Mouse (Mus musculus) heart, postnatal 0 days (tissue): ENCODE measurements around the gene Phb2. TPM values are rescaled to one million over a fixed set of nuclear protein-coding genes. Genes with fewer than 3 reads are reported as not detected.

Experiments
- ATAC-seq: fragments of 200-750 bp; cut with Nextera tagmentation; 2 replicates; pipeline ENCODE4 v1.8.0; 2017; ENCODE audit warnings: low read depth, moderate number of reproducible peaks, moderate library complexity; ENCODE audit not compliant: insufficient read depth
- DNase-seq: peaks from one replicate; pipeline ENCODE4 v3.0.0-alpha.2; 2016; ENCODE audit warnings: low spot score
- H3K27ac ChIP-seq: fragments of 300-500 bp; sonication (generic); 2 replicates; pipeline ENCODE4 v1.5.1; 2014; ENCODE audit warnings: low read depth, mild to moderate bottlenecking
- H3K27me3 ChIP-seq: fragments of 300-500 bp; sonication (generic); 2 replicates; pipeline ENCODE4 v1.6.1; 2014; ENCODE audit warnings: low read length, mixed read lengths; ENCODE audit not compliant: control insufficient read depth, insufficient read depth
- H3K36me3 ChIP-seq: fragments of 300-500 bp; sonication (generic); replicated peaks from 2 replicates; pipeline ENCODE4 v1.6.1; 2014; ENCODE audit warnings: low read length, mixed read lengths; ENCODE audit not compliant: control insufficient read depth, insufficient read depth
- H3K4me1 ChIP-seq: fragments of 300-500 bp; sonication (generic); 2 replicates; pipeline ENCODE4 v1.6.1; 2014; ENCODE audit warnings: antibody characterized with exemption; ENCODE audit not compliant: control insufficient read depth, insufficient read depth
- H3K4me2 ChIP-seq: fragments of 300-500 bp; sonication (generic); 2 replicates; pipeline ENCODE4 v1.6.1; 2014; ENCODE audit warnings: low read depth, mild to moderate bottlenecking, low read length, moderate library complexity
- H3K4me3 ChIP-seq: fragments of 300-500 bp; sonication (generic); 2 replicates; pipeline ENCODE4 v1.5.1; 2014; ENCODE audit warnings: low read depth, low read length
- H3K9ac ChIP-seq: fragments of 300-500 bp; sonication (generic); replicated peaks from 2 replicates; pipeline ENCODE4 v1.6.1; 2014; ENCODE audit warnings: low read depth, low read length, mixed read lengths
- H3K9me3 ChIP-seq: fragments of 300-500 bp; sonication (generic); replicated peaks from 2 replicates; pipeline ENCODE4 v1.6.1; 2016; ENCODE audit warnings: low read length; ENCODE audit not compliant: control insufficient read depth
- CTCF ChIP-seq: IDR thresholded peaks from 2 replicates; pipeline ENCODE4 v1.5.1; 2016; ENCODE audit warnings: antibody characterized with exemption, control low read depth, low read depth
- EP300 ChIP-seq: IDR thresholded peaks from 2 replicates; pipeline ENCODE4 v1.6.1; 2016; ENCODE audit warnings: antibody characterized with exemption, low read depth
- WGBS: fragments of 180-500 bp; shearing (Covaris S2); extraction: QIAGEN DNeasy Blood & Tissue Kit; methylation state at CpG from one replicate; pipeline ENCODE4 v1.1.7; 2014; 5-methylcytosine and 5-hydroxymethylcytosine counted together
- polyA plus RNA-seq: library from polyadenylated mRNA; unstranded; fragments of >200 nt; fragmentation: Nextera tagmentation; extraction: Ambion mirVana; gene quantifications from 2 replicates; pipeline ENCODE4 v1.2.1, GENCODE M21; 2015
- total RNA-seq: library from RNA; depleted of rRNA; stranded (reverse); fragments of >200 nt; gene quantifications from 2 replicates; pipeline ENCODE4 v1.2.3, GENCODE M21; 2014; ENCODE audit warnings: low replicate concordance

Phb2 gene
- total and polyA plus RNA-seq, 2 experiments from 2014 or later, result 407 to 432 TPM

GRCm38 (mm10) chr6:124719354-124719978 lies 7.3 kb downstream of the Phb2 start:
- Histone ChIP-seq H3K9ac (0 out of 2 replicates have a peak overlapping the region, but pooled peaks have one; percentile 7), H3K27ac (peak overlapping the region; percentile 46), H3K27me3 (no peaks in the 10 kb centered on the region), H3K4me2 (no peak overlapping the region), H3K9me3 (no peaks in the 10 kb centered on the region), H3K4me3 (no peak overlapping the region), H3K36me3 (peaks cover 23% of the 10 kb centered on the region), H3K4me1 (peaks cover 10% of the 10 kb centered on the region)
- peak; percentile 34 for DNase-seq
- TF ChIP-seq EP300, result no peak
- TF ChIP-seq CTCF, result no peak
- ATAC-seq, result peak; percentile 67
- WGBS, result 55% methylated on average over 7 of the region's 7 CpGs

GRCm38 (mm10) chr6:124720904-124721303 lies 8.8 kb downstream of the Phb2 start:
- H3K9me3 ChIP-seq, result no peaks in the 10 kb centered on the region
- no peak overlapping the region for H3K4me3 ChIP-seq
- WGBS, result 71% methylated on average over 11 of the region's 11 CpGs
- no peak overlapping the region for H3K27ac ChIP-seq
- DNase-seq (no peak), ATAC-seq (no peak)
- H3K4me2 ChIP-seq, result no peak overlapping the region
- peaks cover 10% of the 10 kb centered on the region for H3K4me1 ChIP-seq
- no peak overlapping the region for H3K9ac ChIP-seq
- TF ChIP-seq EP300 (no peak), CTCF (no peak)
- peaks cover 9% of the 10 kb centered on the region for H3K36me3 ChIP-seq
- H3K27me3 ChIP-seq, result no peaks in the 10 kb centered on the region

- Histone ChIP-seq H3K4me3 (no peak overlapping the region), H3K4me1 (peaks cover 10% of the 10 kb centered on the region), H3K9me3 (no peaks in the 10 kb centered on the region), H3K27ac (no peak overlapping the region), H3K9ac (no peak overlapping the region), H3K4me2 (no peak overlapping the region), H3K36me3 (no peaks in the 10 kb centered on the region), H3K27me3 (no peaks in the 10 kb centered on the region)
- WGBS, result 49% methylated on average over 6 of the region's 6 CpGs
- DNase-seq, result peak; percentile 54
- TF ChIP-seq EP300, result no peak
- peak; percentile 12; the same call in 1 of the 2 replicates for TF ChIP-seq CTCF
- ATAC-seq, result peak; percentile 54; the same call in 1 of the 2 replicates
These were observed 10.8 kb downstream of the Phb2 start for GRCm38 (mm10) chr6:124722876-124723473.

GRCm38 (mm10) chr6:124723541-124723940 lies 11.4 kb downstream of the Phb2 start:
- WGBS, result 65% methylated on average over 8 of the region's 8 CpGs
- ATAC-seq, result no peak
- TF ChIP-seq CTCF (no peak), EP300 (no peak)

GRCm38 (mm10) chr6:124724472-124724871 lies 12.3 kb downstream of the Phb2 start:
- WGBS, result 84% methylated on average over 10 of the region's 10 CpGs
- Histone ChIP-seq H3K4me2 (no peak overlapping the region), H3K27ac (no peak overlapping the region), H3K9ac (no peak overlapping the region), H3K27me3 (no peaks in the 10 kb centered on the region), H3K9me3 (no peaks in the 10 kb centered on the region), H3K4me1 (0 out of 2 replicates have a peak, but pooled peaks cover 6% of the 10 kb centered on the region), H3K36me3 (no peaks in the 10 kb centered on the region), H3K4me3 (no peak overlapping the region)
- TF ChIP-seq CTCF, result no peak
- TF ChIP-seq EP300, result no peak
- DNase-seq (no peak), ATAC-seq (no peak)

More at GRCm38 (mm10) chr6:124723541-124723940, 11.4 kb downstream of the Phb2 start:
- Histone ChIP-seq H3K4me3 (no peak overlapping the region), H3K4me2 (no peak overlapping the region), H3K9me3 (no peaks in the 10 kb centered on the region), H3K27ac (no peak overlapping the region), H3K9ac (no peak overlapping the region), H3K36me3 (no peaks in the 10 kb centered on the region), H3K4me1 (peaks cover 10% of the 10 kb centered on the region), H3K27me3 (no peaks in the 10 kb centered on the region)
- DNase-seq, result no peak
